Mouse (Mus musculus) lung, embryonic 15.5 days (tissue): ENCODE data around the gene Gm13101. TPM values are rescaled to one million over a fixed set of nuclear protein-coding genes. Genes with fewer than 3 reads are reported as not detected.
"Not testable (repeated sequence)": the region's sequence is repeated elsewhere in the genome, so short reads cannot be mapped to it uniquely, and the experiment has no call there.

Experiments used
- ATAC-seq: fragments of 200-750 bp; cut with Nextera tagmentation; 2 replicates; pipeline ENCODE4 v1.8.0; 2017; ENCODE audit warnings: moderate number of reproducible peaks, borderline replicate concordance; ENCODE audit not compliant: low FRiP score, low TSS enrichment; ENCODE audit errors: extremely low read depth
- H3K27ac ChIP-seq: fragments of 300-500 bp; sonication (generic); 2 replicates; pipeline ENCODE4 v1.5.1; 2015; ENCODE audit warnings: moderate library complexity, mild to moderate bottlenecking, inconsistent platforms
- H3K27me3 ChIP-seq: fragments of 300-500 bp; sonication (generic); 2 replicates; pipeline ENCODE4 v1.6.1; 2015; ENCODE audit warnings: inconsistent platforms
- H3K36me3 ChIP-seq: fragments of 300-500 bp; sonication (generic); 2 replicates; pipeline ENCODE4 v1.6.1; 2015; ENCODE audit warnings: inconsistent platforms
- H3K4me1 ChIP-seq: fragments of 300-500 bp; sonication (generic); 2 replicates; pipeline ENCODE4 v1.6.1; 2015; ENCODE audit warnings: inconsistent platforms
- H3K4me2 ChIP-seq: fragments of 300-500 bp; sonication (generic); 2 replicates; pipeline ENCODE4 v1.6.1; 2015; ENCODE audit warnings: inconsistent platforms, mild to moderate bottlenecking, moderate library complexity
- H3K4me3 ChIP-seq: fragments of 300-500 bp; sonication (generic); 2 replicates; pipeline ENCODE4 v1.5.1; 2015; ENCODE audit warnings: mild to moderate bottlenecking, inconsistent platforms
- H3K9ac ChIP-seq: fragments of 300-500 bp; sonication (generic); 2 replicates; pipeline ENCODE4 v1.6.1; 2015; ENCODE audit warnings: inconsistent platforms
- H3K9me3 ChIP-seq: fragments of 300-500 bp; sonication (generic); 2 replicates; pipeline ENCODE4 v1.6.1; 2016; ENCODE audit warnings: inconsistent platforms
- WGBS: fragments of 180-500 bp; shearing (Covaris S2); methylation state at CpG from one replicate; pipeline ENCODE4 v1.1.7; 2015; 5-methylcytosine and 5-hydroxymethylcytosine counted together
- polyA plus RNA-seq: library from polyadenylated mRNA; unstranded; fragments of >200 nt; fragmentation: Nextera tagmentation; extraction: Ambion mirVana; gene quantifications from 2 replicates; pipeline ENCODE4 v1.2.1, GENCODE M21; 2015

Gm13101 gene
- polyA plus RNA-seq, result not detected in 2 replicates

DNA sequence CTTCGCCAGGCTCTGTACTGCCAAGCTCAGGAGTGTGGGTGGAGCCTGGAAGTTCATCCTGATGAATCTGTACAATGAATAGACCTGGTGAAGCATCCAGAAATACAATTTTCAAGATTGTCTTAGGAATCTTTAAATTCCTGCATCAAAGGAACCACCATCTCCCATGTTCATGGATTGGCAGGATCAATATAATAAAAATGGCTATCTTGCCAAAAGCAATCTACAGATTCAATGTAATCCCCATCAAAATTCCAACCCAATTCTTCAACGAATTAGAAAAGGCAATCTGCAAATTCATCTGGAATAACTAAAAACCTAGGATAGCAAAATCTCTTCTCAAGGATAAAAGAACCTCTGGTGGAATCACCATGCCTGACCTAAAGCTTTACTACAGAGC lies at the start of gene Gm13101:
Gm13101 (minus strand) TSS at position 101 of the 400 bp plus-strand sequence.
- not testable (repeated sequence) for H3K9me3 ChIP-seq

DNA sequence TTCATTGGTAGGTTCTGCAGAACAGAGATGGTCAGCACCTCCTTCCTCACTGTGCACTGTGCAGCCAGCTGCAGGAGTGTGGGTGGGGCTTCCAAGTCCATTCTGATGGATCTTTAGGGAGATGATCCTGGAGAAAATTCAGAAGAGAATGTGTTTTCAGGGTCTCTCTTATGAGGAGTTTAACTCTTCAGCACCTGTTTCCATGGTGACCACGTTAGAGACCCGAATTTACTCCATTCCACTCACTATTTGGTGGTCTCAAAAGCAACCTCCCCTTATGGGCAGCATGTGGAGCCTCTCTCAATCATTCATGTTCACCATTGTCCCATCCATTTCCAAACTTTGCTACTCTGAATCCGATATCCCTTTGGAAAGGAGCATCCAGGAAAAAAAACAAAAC lies 27.5 kb upstream of the Gm13101 start, which contains the start of gene Pramef17:
Pramef17 (minus strand) TSS at position 101 of the 400 bp plus-strand sequence.
- H3K4me1 ChIP-seq, H3K4me2 ChIP-seq, H3K27me3 ChIP-seq, H3K4me3 ChIP-seq, H3K9ac ChIP-seq, H3K36me3 ChIP-seq, H3K9me3 ChIP-seq, H3K27ac ChIP-seq, ATAC-seq: not testable (repeated sequence)
- 51% methylated on average over 3 of the region's 3 CpGs for WGBS

More for the DNA sequence above, at the start of gene Gm13101:
- not testable (repeated sequence) for H3K36me3 ChIP-seq, H3K4me1 ChIP-seq, H3K4me3 ChIP-seq, H3K4me2 ChIP-seq, H3K27ac ChIP-seq, H3K27me3 ChIP-seq, ATAC-seq, H3K9ac ChIP-seq
- 45% methylated on average over 1 of the region's 2 CpGs for WGBS

DNA sequence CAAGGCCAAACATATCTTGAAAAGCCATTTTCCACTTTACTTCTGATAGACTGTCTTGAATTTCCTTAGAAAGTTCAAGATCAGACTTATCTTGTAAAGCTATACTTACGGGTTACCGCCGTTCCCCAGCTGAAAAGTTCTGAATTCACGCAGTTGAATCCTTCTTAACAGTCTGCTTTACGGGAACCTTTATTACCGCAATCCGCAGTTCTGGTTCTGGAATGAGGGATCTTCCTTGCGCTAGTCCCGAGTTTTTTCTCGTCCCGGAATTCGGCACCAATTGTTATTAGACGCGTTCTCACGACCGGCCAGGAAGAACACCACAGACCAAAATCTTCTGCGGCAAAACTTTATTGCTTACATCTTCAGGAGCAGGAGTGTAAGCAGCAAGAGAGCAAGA lies 21.4 kb upstream of the Gm13101 start:
- 94% methylated on average over 16 of the region's 17 CpGs for WGBS
- ATAC-seq, result not testable (repeated sequence)

DNA sequence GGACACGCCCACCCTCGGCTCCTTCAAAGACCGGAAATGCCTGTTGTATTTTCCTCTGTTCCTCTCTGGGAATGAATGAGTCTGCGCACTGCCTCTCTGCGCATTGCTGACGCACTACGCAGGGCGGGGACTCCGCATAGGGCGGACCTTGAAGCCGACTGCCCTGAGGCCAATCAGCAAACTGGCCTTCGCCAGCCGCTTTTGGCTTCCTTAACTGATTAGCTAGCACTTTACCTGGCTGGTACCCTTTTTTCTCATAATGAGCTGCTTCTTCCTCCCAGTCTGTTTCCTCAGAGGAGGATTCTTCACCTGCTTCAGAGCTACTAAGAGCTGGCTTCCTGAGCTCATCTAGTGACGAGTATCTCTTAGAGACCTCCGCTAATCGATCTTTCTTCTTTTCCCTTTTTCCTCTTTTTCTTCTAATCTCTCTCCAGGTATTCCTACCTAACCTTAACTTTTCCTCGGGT lies 20.8 kb upstream of the Gm13101 start:
- not testable (repeated sequence) for H3K9ac ChIP-seq, H3K36me3 ChIP-seq, H3K27ac ChIP-seq, ATAC-seq, H3K9me3 ChIP-seq, H3K4me3 ChIP-seq, H3K27me3 ChIP-seq, H3K4me1 ChIP-seq, H3K4me2 ChIP-seq
- WGBS, result 92% methylated on average over 12 of the region's 17 CpGs

More for the DNA sequence above, 21.4 kb upstream of the Gm13101 start:
- H3K36me3 ChIP-seq, H3K4me1 ChIP-seq, H3K9ac ChIP-seq, H3K27ac ChIP-seq, H3K9me3 ChIP-seq, H3K27me3 ChIP-seq, H3K4me3 ChIP-seq, H3K4me2 ChIP-seq: not testable (repeated sequence)

DNA sequence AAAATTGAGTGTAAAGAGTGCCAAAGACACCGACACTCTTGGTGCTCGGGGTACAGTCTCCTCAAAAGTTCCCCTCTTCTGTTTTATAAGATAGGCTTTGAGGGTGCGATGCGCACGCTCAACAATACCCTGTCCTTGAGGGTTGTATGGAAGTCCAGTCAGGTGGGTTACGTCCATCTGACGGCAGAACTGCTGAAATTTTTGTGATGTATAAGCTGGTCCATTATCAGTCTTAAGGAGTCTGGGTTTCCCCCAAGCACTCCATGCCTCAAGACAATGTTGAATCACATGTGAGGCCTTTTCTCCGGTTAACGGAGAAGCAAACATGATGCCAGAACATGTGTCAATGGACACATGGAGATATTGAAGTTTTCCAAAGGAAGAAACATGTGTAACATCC lies 19.0 kb upstream of the Gm13101 start:
- WGBS, result 87% methylated on average over 7 of the region's 9 CpGs
- H3K9me3 ChIP-seq, ATAC-seq: not testable (repeated sequence)

DNA sequence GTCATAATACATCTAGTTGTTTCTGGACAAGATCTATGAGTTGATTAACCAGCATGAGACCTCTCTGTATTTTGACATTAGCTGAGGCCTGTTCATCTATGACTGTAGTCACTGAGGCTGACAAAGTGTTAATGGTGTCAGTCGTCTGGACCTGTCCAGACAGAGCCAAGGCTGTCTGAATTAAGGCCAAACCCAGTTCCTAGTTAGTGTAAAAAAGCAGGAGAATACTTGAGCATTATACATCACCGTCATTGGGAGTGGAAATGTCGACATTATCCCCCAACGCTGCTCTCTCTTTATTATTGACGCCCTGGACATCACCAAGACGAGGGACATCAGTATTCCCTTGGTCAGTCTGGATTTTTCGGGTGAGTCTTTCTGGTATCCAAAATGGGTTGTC lies 18.4 kb upstream of the Gm13101 start:
- WGBS, result no CpG with 5 or more reads among the region's 7 CpGs

More for the DNA sequence above, 19.0 kb upstream of the Gm13101 start:
- not testable (repeated sequence) for H3K4me1 ChIP-seq, H3K27me3 ChIP-seq, H3K4me3 ChIP-seq, H3K9ac ChIP-seq, H3K27ac ChIP-seq, H3K36me3 ChIP-seq, H3K4me2 ChIP-seq

DNA sequence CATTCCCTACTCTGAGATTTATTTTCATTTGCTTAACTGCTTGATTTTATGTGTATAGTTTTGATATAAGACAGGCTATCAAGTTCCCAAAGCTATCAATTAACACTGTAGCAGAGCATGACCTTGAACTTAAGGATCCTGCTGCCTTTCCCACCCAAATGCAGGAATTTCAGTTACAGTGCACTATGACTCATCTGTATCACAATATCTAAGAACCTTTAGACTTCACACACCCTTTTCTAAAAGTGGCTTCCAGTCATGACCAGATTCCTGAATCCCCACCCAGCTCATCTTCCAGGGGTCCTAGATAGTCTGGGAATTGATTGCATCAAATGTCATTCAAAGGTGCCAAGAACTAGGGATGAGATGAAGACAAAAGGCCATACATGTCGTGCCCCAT lies 16.7 kb upstream of the Gm13101 start:
- ATAC-seq, H3K4me2 ChIP-seq, H3K27me3 ChIP-seq, H3K36me3 ChIP-seq, H3K9ac ChIP-seq, H3K4me3 ChIP-seq, H3K9me3 ChIP-seq, H3K4me1 ChIP-seq, H3K27ac ChIP-seq: not testable (repeated sequence)
- no CpG with 5 or more reads among the region's 1 CpGs for WGBS

More for the DNA sequence above, 18.4 kb upstream of the Gm13101 start:
- H3K4me1 ChIP-seq, H3K4me2 ChIP-seq, H3K27ac ChIP-seq, H3K9ac ChIP-seq, H3K9me3 ChIP-seq, H3K4me3 ChIP-seq, ATAC-seq, H3K36me3 ChIP-seq, H3K27me3 ChIP-seq: not testable (repeated sequence)

DNA sequence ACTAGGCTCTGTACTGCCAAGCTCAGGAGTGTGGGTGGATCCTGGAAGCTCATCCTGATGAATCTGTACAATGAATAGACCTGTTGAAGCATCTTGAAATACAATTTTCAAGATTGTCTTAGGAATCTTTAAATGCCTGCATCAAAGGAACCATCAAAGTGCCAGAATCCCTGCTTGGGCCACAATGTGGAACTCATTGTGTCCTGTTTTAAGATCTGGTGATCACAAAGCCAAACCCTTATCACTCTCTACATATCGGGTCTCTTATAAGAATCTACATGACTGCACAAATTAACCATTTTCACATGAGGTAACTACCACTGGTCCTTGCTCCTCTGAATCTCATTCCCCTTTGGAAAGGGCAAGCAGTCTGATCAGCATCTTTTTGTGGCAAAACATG lies 15.8 kb downstream of the Gm13101 start, which contains the start of gene Pramef25:
Pramef25 (minus strand) TSS at position 101 of the 400 bp plus-strand sequence.
- not testable (repeated sequence) for H3K4me2 ChIP-seq, H3K9ac ChIP-seq, H3K36me3 ChIP-seq, H3K4me3 ChIP-seq, H3K4me1 ChIP-seq, H3K27me3 ChIP-seq, H3K9me3 ChIP-seq, H3K27ac ChIP-seq, ATAC-seq
- 75% methylated on average over 1 of the region's 1 CpGs for WGBS

Other genes with a start within 250 kb of the Gm13101 start
- gene Gm13078, start 247.5 kb downstream of the Gm13101 start, polyA plus RNA-seq, result not detected in 2 replicates
- not detected in 2 replicates for gene Gm13023, start 177.6 kb downstream of the Gm13101 start, polyA plus RNA-seq
- gene Gm13084, start 150.9 kb downstream of the Gm13101 start, polyA plus RNA-seq, result not detected in 2 replicates
- not detected in 2 replicates for gene Gm13103, start 120.5 kb downstream of the Gm13101 start, polyA plus RNA-seq
- gene Pramef6, start 66.6 kb downstream of the Gm13101 start, polyA plus RNA-seq, result not detected in 2 replicates
- not detected in 2 replicates for gene Pramef25, start 15.9 kb downstream of the Gm13101 start, polyA plus RNA-seq
- not detected in 2 replicates for gene Pramef17, start 27.4 kb upstream of the Gm13101 start, polyA plus RNA-seq
- not detected in 2 replicates for gene Pramel4, start 92.2 kb upstream of the Gm13101 start, polyA plus RNA-seq
- gene Gm13102, start 139.5 kb upstream of the Gm13101 start, polyA plus RNA-seq, result not detected in 2 replicates
- gene Oog3, start 195.7 kb upstream of the Gm13101 start, polyA plus RNA-seq, result not detected in 2 replicates
- gene Oog2, start 223.8 kb upstream of the Gm13101 start, polyA plus RNA-seq, result not detected in 2 replicates
- gene C87977, start 246.4 kb upstream of the Gm13101 start, polyA plus RNA-seq, result not detected in 2 replicates